Mouse (Mus musculus): Measurements from ENCODE around the gene Akap13. TPM values are rescaled to one million over a fixed set of nuclear protein-coding genes. Genes with fewer than 3 reads are reported as not detected.

Akap13 gene
- polyA plus RNA-seq, 1 experiment from 2014 or later: 39.9 TPM

- Histone ChIP-seq H3K36me3 (ENCODE audit: control insufficient read depth, insufficient read depth, low read length) (0 out of 2 replicates have a peak, but pooled peaks cover 5% of the 10 kb centered on the region), H3K4me2 (ENCODE audit: low read depth, low read length) (no peak overlapping the region), H3K4me3 (replicated peaks; ENCODE audit: low read length) (no peak overlapping the region), H3K27me3 (ENCODE audit: control insufficient read depth, insufficient read depth, low read length) (no peaks in the 10 kb centered on the region), H3K9me3 (replicated peaks; ENCODE audit: control insufficient read depth, low read length) (no peaks in the 10 kb centered on the region), H3K4me1 (ENCODE audit: control insufficient read depth, insufficient read depth, low read length) (0 out of 2 replicates have a peak, but pooled peaks cover 13% of the 10 kb centered on the region), H3K9ac (ENCODE audit: low read length) (no peak overlapping the region), H3K27ac (ENCODE audit: low read length) (no peak overlapping the region)
- no peak for ATAC-seq (ENCODE audit: insufficient read depth, low FRiP score)
- WGBS: 95% methylated on average over 4 of the region's 4 CpGs
Measured at GRCm38 (mm10) chr7:75715026-75715425, 259.7 kb downstream of the Akap13 start.

DNA sequence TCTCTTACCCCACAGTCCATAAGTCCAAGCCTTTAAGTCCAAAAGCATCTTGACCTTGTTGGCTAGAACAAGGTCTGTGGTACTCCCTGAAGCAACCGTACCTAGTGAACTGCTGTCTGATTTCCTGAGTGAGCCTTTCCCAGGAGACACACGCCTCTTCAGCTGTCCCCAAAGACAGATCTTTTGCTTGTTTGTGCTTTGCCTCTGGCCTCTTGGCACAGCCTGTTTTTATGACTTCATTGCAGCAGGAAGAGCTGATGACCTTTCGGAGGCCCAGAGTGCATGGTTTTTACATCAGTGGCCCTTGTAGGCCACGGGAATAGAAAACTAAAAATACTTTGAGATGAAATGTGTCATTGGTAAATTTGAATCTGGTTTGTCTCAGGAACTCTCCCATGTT lies 260.6 kb downstream of the Akap13 start:
- no peaks in the 10 kb centered on the region for H3K27me3 ChIP-seq (ENCODE audit: control insufficient read depth, insufficient read depth, low read length)
- H3K4me3 ChIP-seq (replicated peaks; ENCODE audit: low read length): no peak overlapping the region
- no peak overlapping the region for H3K4me2 ChIP-seq (ENCODE audit: low read depth, low read length)
- peaks cover 8% of the 10 kb centered on the region; the same call in 1 of the 2 replicates for H3K36me3 ChIP-seq (ENCODE audit: control insufficient read depth, insufficient read depth, low read length)
- ATAC-seq (ENCODE audit: insufficient read depth, low FRiP score): no peak
- no peaks in the 10 kb centered on the region for H3K9me3 ChIP-seq (replicated peaks; ENCODE audit: control insufficient read depth, low read length)
- no peak overlapping the region for H3K27ac ChIP-seq (ENCODE audit: low read length)
- 0 out of 2 replicates have a peak, but pooled peaks cover 13% of the 10 kb centered on the region for H3K4me1 ChIP-seq (ENCODE audit: control insufficient read depth, insufficient read depth, low read length)
- no peak overlapping the region for H3K9ac ChIP-seq (ENCODE audit: low read length)
- 56% methylated on average over 4 of the region's 4 CpGs for WGBS

DNA sequence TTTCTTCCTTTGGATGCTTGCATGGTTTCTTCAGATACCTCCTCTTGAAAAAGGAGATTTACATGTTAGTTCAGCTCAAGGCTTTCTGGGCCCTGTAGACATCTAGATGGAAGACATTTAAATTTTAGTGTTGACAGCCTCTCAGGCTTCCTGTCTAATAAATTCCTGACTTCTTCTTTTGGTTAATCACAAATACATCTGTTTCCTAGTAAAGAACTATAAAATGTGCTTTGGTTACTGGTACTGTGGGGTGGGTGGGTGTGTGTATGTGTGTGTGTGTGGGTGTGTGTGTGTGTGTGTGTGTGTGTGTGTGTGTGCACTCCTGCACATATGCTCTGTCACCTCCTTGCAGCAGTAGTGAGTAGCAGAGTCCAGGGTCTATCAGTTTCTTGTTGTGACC lies 262.0 kb downstream of the Akap13 start:
- Histone ChIP-seq H3K9me3 (replicated peaks; ENCODE audit: control insufficient read depth, low read length) (no peaks in the 10 kb centered on the region), H3K4me2 (ENCODE audit: low read depth, low read length) (no peak overlapping the region), H3K4me1 (ENCODE audit: control insufficient read depth, insufficient read depth, low read length) (0 out of 2 replicates have a peak, but pooled peaks cover 4% of the 10 kb centered on the region), H3K36me3 (ENCODE audit: control insufficient read depth, insufficient read depth, low read length) (peaks cover 8% of the 10 kb centered on the region), H3K4me3 (replicated peaks; ENCODE audit: low read length) (no peak overlapping the region), H3K27ac (ENCODE audit: low read length) (no peak overlapping the region), H3K9ac (ENCODE audit: low read length) (no peak overlapping the region), H3K27me3 (ENCODE audit: control insufficient read depth, insufficient read depth, low read length) (no peaks in the 10 kb centered on the region)
- no peak for ATAC-seq (ENCODE audit: insufficient read depth, low FRiP score)

DNA sequence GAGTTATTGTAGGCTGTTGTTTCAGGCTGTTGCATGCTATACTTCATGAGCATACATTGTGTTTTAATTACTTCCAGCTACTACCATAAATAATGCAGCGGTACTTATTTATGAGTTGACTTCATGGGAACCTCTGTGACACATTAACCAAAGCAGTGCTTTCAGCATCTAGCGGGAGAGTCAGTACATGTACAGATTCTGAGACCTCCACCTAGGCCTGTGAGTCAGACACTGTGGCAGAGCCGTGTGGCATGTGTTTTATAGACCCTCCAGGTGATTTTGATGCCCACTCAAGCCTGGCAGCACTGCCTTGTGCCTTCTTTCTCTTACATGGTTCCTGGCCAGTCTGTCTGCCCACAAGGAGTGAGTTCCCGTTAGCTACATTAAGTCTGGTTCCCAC lies 266.0 kb downstream of the Akap13 start:
- no peak overlapping the region for H3K9ac ChIP-seq (ENCODE audit: low read length)
- no peak overlapping the region for H3K27ac ChIP-seq (ENCODE audit: low read length)
- no peaks in the 10 kb centered on the region for H3K27me3 ChIP-seq (ENCODE audit: control insufficient read depth, insufficient read depth, low read length)
- H3K4me1 ChIP-seq (ENCODE audit: control insufficient read depth, insufficient read depth, low read length): no peaks in the 10 kb centered on the region
- H3K9me3 ChIP-seq (replicated peaks; ENCODE audit: control insufficient read depth, low read length): no peaks in the 10 kb centered on the region
- H3K4me2 ChIP-seq (ENCODE audit: low read depth, low read length): no peak overlapping the region
- H3K4me3 ChIP-seq (replicated peaks; ENCODE audit: low read length): no peak overlapping the region
- peaks cover 32% of the 10 kb centered on the region for H3K36me3 ChIP-seq (ENCODE audit: control insufficient read depth, insufficient read depth, low read length)
- no peak for ATAC-seq (ENCODE audit: insufficient read depth, low FRiP score)
- WGBS: 90% methylated on average over 4 of the region's 4 CpGs

DNA sequence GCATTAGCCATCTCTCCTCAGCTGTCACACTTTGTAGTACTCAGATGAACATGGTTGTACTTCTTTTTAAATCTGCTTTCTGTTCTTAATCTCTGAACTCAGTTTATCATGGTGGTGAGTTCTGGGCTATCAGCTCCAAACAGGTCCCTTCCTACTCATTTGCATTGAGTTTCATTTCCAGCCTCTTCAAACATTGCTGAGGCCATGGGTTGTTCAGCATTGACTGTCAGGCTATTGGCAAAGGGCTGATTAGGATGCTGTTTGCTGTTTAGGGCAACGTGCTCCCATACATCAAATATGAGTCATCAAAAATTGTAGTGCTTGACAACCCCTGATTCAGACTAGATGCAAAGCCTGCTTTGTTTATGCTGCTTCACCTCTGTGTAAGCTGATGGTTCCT lies 268.7 kb downstream of the Akap13 start:
- Histone ChIP-seq H3K27me3 (ENCODE audit: control insufficient read depth, insufficient read depth, low read length) (no peaks in the 10 kb centered on the region), H3K4me1 (ENCODE audit: control insufficient read depth, insufficient read depth, low read length) (no peaks in the 10 kb centered on the region), H3K4me2 (ENCODE audit: low read depth, low read length) (no peak overlapping the region), H3K36me3 (ENCODE audit: control insufficient read depth, insufficient read depth, low read length) (peaks cover 38% of the 10 kb centered on the region), H3K9me3 (replicated peaks; ENCODE audit: control insufficient read depth, low read length) (no peaks in the 10 kb centered on the region), H3K27ac (ENCODE audit: low read length) (no peak overlapping the region), H3K9ac (ENCODE audit: low read length) (no peak overlapping the region), H3K4me3 (replicated peaks; ENCODE audit: low read length) (no peak overlapping the region)
- ATAC-seq (ENCODE audit: insufficient read depth, low FRiP score): no peak
- WGBS: 85% methylated on average over 1 of the region's 1 CpGs

- Histone ChIP-seq H3K4me2 (ENCODE audit: low read depth, low read length) (no peak overlapping the region), H3K9me3 (replicated peaks; ENCODE audit: control insufficient read depth, low read length) (no peaks in the 10 kb centered on the region), H3K9ac (ENCODE audit: low read length) (no peak overlapping the region), H3K27me3 (ENCODE audit: control insufficient read depth, insufficient read depth, low read length) (no peaks in the 10 kb centered on the region), H3K4me3 (replicated peaks; ENCODE audit: low read length) (no peak overlapping the region), H3K36me3 (ENCODE audit: control insufficient read depth, insufficient read depth, low read length) (peaks cover 48% of the 10 kb centered on the region), H3K27ac (ENCODE audit: low read length) (no peak overlapping the region), H3K4me1 (ENCODE audit: control insufficient read depth, insufficient read depth, low read length) (no peaks in the 10 kb centered on the region)
- ATAC-seq (ENCODE audit: insufficient read depth, low FRiP score): no peak
- WGBS: 80% methylated on average over 6 of the region's 6 CpGs
Measured at GRCm38 (mm10) chr7:75725899-75726298, 270.6 kb downstream of the Akap13 start.

DNA sequence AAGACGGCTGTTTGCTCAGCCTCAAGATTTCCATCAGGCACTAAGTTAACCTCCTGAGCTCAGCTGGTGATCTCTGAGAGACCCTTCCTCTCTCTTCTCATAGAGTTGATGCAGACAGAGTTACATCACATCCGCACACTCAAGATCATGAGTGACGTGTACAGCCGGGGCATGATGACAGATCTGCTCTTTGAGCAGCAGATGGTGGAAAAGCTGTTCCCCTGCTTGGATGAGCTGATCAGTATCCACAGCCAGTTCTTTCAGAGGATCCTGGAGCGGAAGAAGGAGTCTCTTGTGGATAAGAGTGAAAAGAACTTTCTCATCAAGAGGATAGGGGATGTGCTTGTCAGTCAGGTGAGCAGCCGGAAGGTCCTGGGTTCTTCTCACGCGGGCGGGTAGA lies 271.5 kb downstream of the Akap13 start:
- Histone ChIP-seq H3K4me2 (ENCODE audit: low read depth, low read length) (no peak overlapping the region), H3K36me3 (ENCODE audit: control insufficient read depth, insufficient read depth, low read length) (peaks cover 48% of the 10 kb centered on the region), H3K9ac (ENCODE audit: low read length) (no peak overlapping the region), H3K9me3 (replicated peaks; ENCODE audit: control insufficient read depth, low read length) (no peaks in the 10 kb centered on the region), H3K27me3 (ENCODE audit: control insufficient read depth, insufficient read depth, low read length) (no peaks in the 10 kb centered on the region), H3K4me3 (replicated peaks; ENCODE audit: low read length) (no peak overlapping the region), H3K27ac (ENCODE audit: low read length) (no peak overlapping the region), H3K4me1 (ENCODE audit: control insufficient read depth, insufficient read depth, low read length) (no peaks in the 10 kb centered on the region)
- WGBS: 92% methylated on average over 9 of the region's 9 CpGs
- no peak for ATAC-seq (ENCODE audit: insufficient read depth, low FRiP score)

DNA sequence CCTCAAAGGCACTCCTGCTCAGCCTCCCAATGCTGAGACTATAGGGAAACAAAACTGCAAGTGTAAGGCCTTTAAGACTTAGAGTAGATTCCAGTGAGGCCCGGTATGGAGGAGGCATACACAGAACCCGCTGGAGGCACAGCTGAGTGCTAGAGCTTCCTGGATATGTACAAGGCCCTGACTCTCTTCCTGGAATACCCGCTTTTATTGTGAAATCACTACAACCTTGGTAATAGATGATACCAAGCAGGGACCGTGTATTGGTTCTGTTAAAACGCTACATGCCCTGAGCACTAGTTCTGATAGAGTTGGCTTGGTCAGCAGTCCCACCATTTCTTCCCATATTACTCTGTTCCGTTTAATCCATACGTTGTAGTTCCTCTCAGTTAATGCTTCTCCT lies 274.3 kb downstream of the Akap13 start:
- WGBS: 94% methylated on average over 7 of the region's 7 CpGs
- Histone ChIP-seq H3K9me3 (replicated peaks; ENCODE audit: control insufficient read depth, low read length) (no peaks in the 10 kb centered on the region), H3K27me3 (ENCODE audit: control insufficient read depth, insufficient read depth, low read length) (no peaks in the 10 kb centered on the region), H3K4me1 (ENCODE audit: control insufficient read depth, insufficient read depth, low read length) (no peaks in the 10 kb centered on the region), H3K9ac (ENCODE audit: low read length) (no peak overlapping the region), H3K27ac (ENCODE audit: low read length) (no peak overlapping the region), H3K36me3 (ENCODE audit: control insufficient read depth, insufficient read depth, low read length) (peaks cover 34% of the 10 kb centered on the region), H3K4me3 (replicated peaks; ENCODE audit: low read length) (no peak overlapping the region), H3K4me2 (ENCODE audit: low read depth, low read length) (no peak overlapping the region)
- no peak for ATAC-seq (ENCODE audit: insufficient read depth, low FRiP score)

DNA sequence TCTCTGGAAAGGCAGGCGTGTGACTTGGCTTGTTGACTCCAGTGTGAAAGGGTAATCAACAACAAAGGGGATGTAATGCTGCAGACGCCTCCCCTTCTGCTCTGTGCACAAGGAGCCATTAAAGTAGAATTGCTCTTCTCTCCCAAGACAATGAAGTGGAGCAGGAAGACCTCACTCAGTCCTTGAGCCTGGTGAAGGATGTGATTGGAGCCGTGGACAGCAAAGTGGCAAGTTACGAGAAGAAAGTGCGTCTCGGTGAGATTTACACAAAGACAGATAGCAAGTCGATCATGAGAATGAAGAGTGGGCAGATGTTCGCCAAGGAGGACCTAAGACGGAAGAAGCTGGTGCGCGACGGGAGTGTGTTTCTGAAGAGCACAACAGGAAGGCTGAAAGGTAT lies 274.9 kb downstream of the Akap13 start:
- Histone ChIP-seq H3K9me3 (replicated peaks; ENCODE audit: control insufficient read depth, low read length) (no peaks in the 10 kb centered on the region), H3K27ac (ENCODE audit: low read length) (no peak overlapping the region), H3K9ac (ENCODE audit: low read length) (no peak overlapping the region), H3K4me3 (replicated peaks; ENCODE audit: low read length) (no peak overlapping the region), H3K4me2 (ENCODE audit: low read depth, low read length) (no peak overlapping the region), H3K36me3 (ENCODE audit: control insufficient read depth, insufficient read depth, low read length) (peaks cover 32% of the 10 kb centered on the region), H3K27me3 (ENCODE audit: control insufficient read depth, insufficient read depth, low read length) (no peaks in the 10 kb centered on the region), H3K4me1 (ENCODE audit: control insufficient read depth, insufficient read depth, low read length) (no peaks in the 10 kb centered on the region)
- no peak for ATAC-seq (ENCODE audit: insufficient read depth, low FRiP score)
- WGBS: 93% methylated on average over 12 of the region's 12 CpGs

GRCm38 (mm10) chr7:75731951-75732350 lies 276.6 kb downstream of the Akap13 start:
- H3K9ac ChIP-seq (ENCODE audit: low read length): no peak overlapping the region
- H3K4me2 ChIP-seq (ENCODE audit: low read depth, low read length): no peak overlapping the region
- 87% methylated on average over 2 of the region's 2 CpGs for WGBS
- H3K4me1 ChIP-seq (ENCODE audit: control insufficient read depth, insufficient read depth, low read length): no peaks in the 10 kb centered on the region
- no peak overlapping the region for H3K27ac ChIP-seq (ENCODE audit: low read length)
- no peaks in the 10 kb centered on the region for H3K27me3 ChIP-seq (ENCODE audit: control insufficient read depth, insufficient read depth, low read length)
- no peak for ATAC-seq (ENCODE audit: insufficient read depth, low FRiP score)
- H3K4me3 ChIP-seq (replicated peaks; ENCODE audit: low read length): no peak overlapping the region
- H3K9me3 ChIP-seq (replicated peaks; ENCODE audit: control insufficient read depth, low read length): no peaks in the 10 kb centered on the region
- H3K36me3 ChIP-seq (ENCODE audit: control insufficient read depth, insufficient read depth, low read length): peaks cover 23% of the 10 kb centered on the region
